Comparison of ENCODE assay signal across 8 mouse cellular contexts in the genomic region with DNA sequence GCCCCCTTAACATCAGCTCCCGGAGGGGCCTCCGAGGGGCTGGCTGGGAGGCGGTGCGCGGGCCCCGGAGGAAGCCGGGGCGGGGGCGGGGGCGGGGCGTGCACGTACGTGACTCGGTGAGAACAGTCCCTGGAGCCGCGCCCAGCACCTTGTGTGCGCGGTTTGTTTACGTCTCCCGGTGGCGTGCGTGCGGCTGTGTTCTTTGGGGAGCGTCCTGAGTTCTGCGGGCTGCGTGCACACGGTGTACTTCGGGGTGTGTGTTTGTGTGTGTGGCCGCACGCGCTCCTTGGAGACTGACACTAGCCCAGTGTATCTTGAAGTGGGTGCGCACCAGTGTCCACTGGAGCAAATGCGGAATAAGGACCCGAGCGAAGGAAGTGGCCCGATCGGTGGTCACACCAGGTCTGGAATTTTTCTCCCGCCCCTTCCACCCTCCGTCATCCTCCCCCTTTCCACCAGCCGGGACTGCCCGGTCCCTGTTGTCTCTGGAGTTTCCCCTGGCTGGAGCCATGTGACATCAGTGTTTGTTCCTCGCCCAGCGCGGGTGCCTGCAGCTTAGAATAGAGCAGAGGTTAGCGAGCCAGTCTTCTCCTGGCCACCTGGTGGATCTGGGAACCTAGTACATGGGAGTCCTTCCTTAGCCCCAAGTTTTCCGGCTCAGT. TPM values are rescaled to one million over a fixed set of nuclear protein-coding genes. Genes with fewer than 3 reads are reported as not detected.
A peak's percentile ranks its signal among the peaks of the same experiment; 100 is the strongest.
DNase-seq lines count a peak whose midpoint lies in the region; ATAC-seq and TF ChIP-seq lines count a peak whose summit lies in the region.

No protein-coding gene starts in this region.

- no peak for TF ChIP-seq EP300 in MEL (IDR thresholded peaks at IDR 0.05; ENCODE audit: low read depth in 1 of 2, low read length in 2 of 2)

- peaks cover 4 to 11% of the 10 kb centered on the region in 2 experiments; a peak in 3 of 4 replicates for H3K4me1 ChIP-seq in MEL (ENCODE audit: control insufficient read depth in 1 of 2, insufficient read depth in 2 of 2, low read length in 2 of 2)
- H3K4me1 ChIP-seq in cortical plate, adult 2 months (ENCODE audit: control insufficient read depth, insufficient read depth, low read length): peaks cover 2% of the 10 kb centered on the region; the same call in 1 of the 2 replicates
- peaks cover 24% of the 10 kb centered on the region for H3K4me1 ChIP-seq in intestine, postnatal 0 days (replicated peaks; ENCODE audit: control insufficient read depth, insufficient read depth, low read length)
- H3K4me1 ChIP-seq in neural tube, embryonic 14.5 days (ENCODE audit: control insufficient read depth, insufficient read depth, low read length): 0 out of 2 replicates have a peak, but pooled peaks cover 5% of the 10 kb centered on the region

- no peak for TF ChIP-seq POLR2A in MEL (IDR thresholded peaks at IDR 0.05; ENCODE audit: control insufficient read depth in 1 of 2, insufficient read depth in 1 of 2, low read depth in 1 of 2, low read length in 2 of 2, poor library complexity in 1 of 2)
- TF ChIP-seq POLR2A in cortical plate, adult 2 months (IDR thresholded peaks at IDR 0.05; ENCODE audit: extremely low read depth, insufficient read depth, low read length): no peak

- DNase-seq in 416B (ENCODE audit: low read depth) (peak; percentile 81), MEL (ENCODE audit: low read depth, low spot score) (peak; percentile 93)
- peak; percentile 87 for DNase-seq in heart, adult 18-20 months
- DNase-seq in lung, adult 18-20 months: peak; percentile 87 to 93
- peak; percentile 48 for DNase-seq in urinary bladder, adult 2 months (ENCODE audit: low spot score)

- H3K4me2 ChIP-seq in intestine, postnatal 0 days (replicated peaks; ENCODE audit: low read depth): peak overlapping the region; percentile 94
- H3K4me2 ChIP-seq in neural tube, embryonic 14.5 days (ENCODE audit: low read depth, low read length): peak overlapping the region; percentile 96

- no peak for TF ChIP-seq RAD21 in MEL (IDR thresholded peaks at IDR 0.05; ENCODE audit: low read depth, low read length)

- WGBS in intestine, postnatal 0 days: under 1% methylated on average over 40 of the region's 46 CpGs
- WGBS in neural tube, embryonic 14.5 days: under 1% methylated on average over 46 of the region's 46 CpGs

- no peak for TF ChIP-seq CTCF in MEL (IDR thresholded peaks at IDR 0.05 in 2 of 3, conservative IDR thresholded peaks at IDR 0.05 in 1 of 3; ENCODE audit: control insufficient read depth in 1 of 3, insufficient read depth in 1 of 3, low read depth in 2 of 3, low read length in 3 of 3, poor library complexity in 1 of 3, severe bottlenecking in 1 of 3)
- no peak for TF ChIP-seq CTCF in cortical plate, adult 2 months (IDR thresholded peaks at IDR 0.05; ENCODE audit: extremely low read depth, insufficient read depth, low read length)
- TF ChIP-seq CTCF in intestine, postnatal 0 days (IDR thresholded peaks at IDR 0.05; ENCODE audit: low read depth): peak; percentile 66

- peak; percentile 81 for ATAC-seq in intestine, postnatal 0 days
- ATAC-seq in neural tube, embryonic 14.5 days (ENCODE audit: low read depth): peak; percentile 57

- no peaks in the 10 kb centered on the region; the same call in 1 of the 2 replicates for H3K79me2 ChIP-seq in MEL (ENCODE audit: control insufficient read depth, insufficient read depth, low read length, poor library complexity)

- no peaks in the 10 kb centered on the region for H3K27me3 ChIP-seq in MEL (ENCODE audit: control insufficient read depth in 1 of 2, insufficient read depth in 2 of 2, low read length in 2 of 2)
- no peaks in the 10 kb centered on the region for H3K27me3 ChIP-seq in intestine, postnatal 0 days (replicated peaks; ENCODE audit: control insufficient read depth, insufficient read depth, low read length)
- H3K27me3 ChIP-seq in neural tube, embryonic 14.5 days (ENCODE audit: control insufficient read depth, insufficient read depth, low read length): no peaks in the 10 kb centered on the region

- no peaks in the 10 kb centered on the region for H3K36me3 ChIP-seq in MEL (ENCODE audit: control insufficient read depth in 1 of 2, insufficient read depth in 2 of 2, low read length in 2 of 2)
- no peaks in the 10 kb centered on the region for H3K36me3 ChIP-seq in intestine, postnatal 0 days (ENCODE audit: control insufficient read depth, insufficient read depth)
- H3K36me3 ChIP-seq in neural tube, embryonic 14.5 days (ENCODE audit: control insufficient read depth, insufficient read depth, low read length): no peaks in the 10 kb centered on the region

- H3K9me3 ChIP-seq in MEL (replicated peaks; ENCODE audit: insufficient read depth, low read length): no peaks in the 10 kb centered on the region
- H3K9me3 ChIP-seq in intestine, postnatal 0 days (ENCODE audit: control insufficient read depth): no peaks in the 10 kb centered on the region
- H3K9me3 ChIP-seq in neural tube, embryonic 14.5 days (ENCODE audit: control insufficient read depth, low read length): no peaks in the 10 kb centered on the region

- peak overlapping the region; percentile 80 for H3K9ac ChIP-seq in MEL (ENCODE audit: control insufficient read depth, low read depth, low read length, poor library complexity, severe bottlenecking)
- H3K9ac ChIP-seq in intestine, postnatal 0 days (ENCODE audit: low read depth, low read length): peak overlapping the region; percentile 92
- peak overlapping the region; percentile 63 for H3K9ac ChIP-seq in neural tube, embryonic 14.5 days (replicated peaks; ENCODE audit: low read depth, low read length)

- H3K4me3 ChIP-seq in MEL (ENCODE audit: control insufficient read depth in 1 of 2, insufficient read depth in 1 of 2, low read depth in 2 of 2, low read length in 2 of 2): peak overlapping the region; percentile 83 to 98
- H3K4me3 ChIP-seq in cortical plate, adult 2 months (ENCODE audit: insufficient read depth, low read length): peak overlapping the region; percentile 53
- peak overlapping the region; percentile 85 for H3K4me3 ChIP-seq in intestine, postnatal 0 days (ENCODE audit: low read depth, low read length)
- H3K4me3 ChIP-seq in neural tube, embryonic 14.5 days (ENCODE audit: low read depth, low read length): peak overlapping the region; percentile 81

- H3K27ac ChIP-seq in MEL (ENCODE audit: control insufficient read depth, low read depth, low read length): peak overlapping the region; percentile 64; the same call in 1 of the 2 replicates
- no peak overlapping the region for H3K27ac ChIP-seq in cortical plate, adult 2 months (ENCODE audit: insufficient read depth, low read length)
- H3K27ac ChIP-seq in intestine, postnatal 0 days (ENCODE audit: low read depth, low read length): peak overlapping the region; percentile 99
- peak overlapping the region; percentile 61 for H3K27ac ChIP-seq in neural tube, embryonic 14.5 days (ENCODE audit: low read depth, low read length)

TF ChIP-seq in MEL, 35 proteins besides CTCF, POLR2A, EP300 and RAD21:
- TF ChIP-seq BHLHE40 (IDR thresholded peaks at IDR 0.05; ENCODE audit: borderline replicate concordance, low read depth, low read length) (peak; percentile 19; the same call in 1 of the 2 replicates), TBP (IDR thresholded peaks at IDR 0.05; ENCODE audit: low read depth, low read length) (no peak), ELF1 (IDR thresholded peaks at IDR 0.05; ENCODE audit: low read depth, low read length) (no peak), MYC (IDR thresholded peaks at IDR 0.05; ENCODE audit: low read depth, low read length) (0 out of 2 replicates have a peak, but pooled peaks have one; percentile 15), HCFC1 (IDR thresholded peaks at IDR 0.05; ENCODE audit: low read depth, low read length) (peak; percentile 42), NRF1 (IDR thresholded peaks at IDR 0.05; ENCODE audit: insufficient read depth, low read depth, low read length, poor library complexity, severe bottlenecking) (0 out of 2 replicates have a peak, but pooled peaks have one; percentile 20), USF1 (IDR thresholded peaks at IDR 0.05; ENCODE audit: low read depth, low read length) (0 out of 2 replicates have a peak, but pooled peaks have one; percentile 14), MXI1 (IDR thresholded peaks at IDR 0.05; ENCODE audit: low read depth, low read length) (peak; percentile 94), SIN3A (IDR thresholded peaks at IDR 0.05; ENCODE audit: low read length) (peak; percentile 91), ETS1 (IDR thresholded peaks at IDR 0.05; ENCODE audit: low read depth, low read length) (peak; percentile 21; the same call in 1 of the 2 replicates)
TF ChIP-seq in MEL: peak in this region for 8.

RNA-seq across cellular contexts. Expression of a gene that starts 1.6 kb away (rescaled TPM):
- total RNA-seq in MEL (2012; rRNA removed): 3.3 TPM in 2 replicates
- 1 to 10 TPM in 1 of 2 experiments, not detected in 1; 5.8 TPM for polyA plus RNA-seq in MEL (2012; ENCODE audit: insufficient read depth in 1 of 2, insufficient read length in 2 of 2, low read depth in 1 of 2, low replicate concordance in 2 of 2, missing spikeins in 1 of 2)
- polyA plus RNA-seq in cortical plate, adult 2 months (2012; rRNA removed): 0.71 and 0.78 TPM in 2 replicates
- 10 to 100 TPM; 12.8 to 17.6 TPM for total RNA-seq in heart, adult 18-20 months (2021)
- 6.6 and 8.8 TPM in 2 replicates for polyA plus RNA-seq in intestine, postnatal 0 days (2015; fragmentation: Nextera tagmentation; extraction: Ambion mirVana)
- polyA plus RNA-seq in neural tube, embryonic 14.5 days (2014; fragmentation: Nextera tagmentation; extraction: Ambion mirVana): 0.64 and 1.0 TPM in 2 replicates
- 11.0 and 13.0 TPM in 2 replicates for polyA plus RNA-seq in urinary bladder, adult 2 months (2012; rRNA removed)

RNA-seq across cellular contexts. Expression of a gene that starts 19.8 kb away (rescaled TPM):
- total RNA-seq in MEL (2012; rRNA removed): 11.8 and 12.0 TPM in 2 replicates
- 10 to 100 TPM in 1 of 2 experiments, not detected in 1; 24.7 TPM for polyA plus RNA-seq in MEL (2012; ENCODE audit: insufficient read depth in 1 of 2, insufficient read length in 2 of 2, low read depth in 1 of 2, low replicate concordance in 2 of 2, missing spikeins in 1 of 2)
- polyA plus RNA-seq in cortical plate, adult 2 months (2012; rRNA removed): 27.4 and 28.9 TPM in 2 replicates
- total RNA-seq in heart, adult 18-20 months (2021): 10 to 100 TPM in 1 of 2 experiments, 1 to 10 TPM in 1; 9.4 to 11.3 TPM
- 17.4 and 22.1 TPM in 2 replicates for polyA plus RNA-seq in intestine, postnatal 0 days (2015; fragmentation: Nextera tagmentation; extraction: Ambion mirVana)
- polyA plus RNA-seq in neural tube, embryonic 14.5 days (2014; fragmentation: Nextera tagmentation; extraction: Ambion mirVana): 24.0 and 25.5 TPM in 2 replicates
- polyA plus RNA-seq in urinary bladder, adult 2 months (2012; rRNA removed): 20.5 and 20.6 TPM in 2 replicates

RNA-seq across cellular contexts. Expression of a gene that starts 55.4 kb away (rescaled TPM):
- total RNA-seq in MEL (2012; rRNA removed): 7.2 and 7.5 TPM in 2 replicates
- polyA plus RNA-seq in MEL (2012; ENCODE audit: insufficient read depth in 1 of 2, insufficient read length in 2 of 2, low read depth in 1 of 2, low replicate concordance in 2 of 2, missing spikeins in 1 of 2): 10 to 100 TPM in 1 of 2 experiments, not detected in 1; 28.4 TPM
- 69.6 and 75.6 TPM in 2 replicates for polyA plus RNA-seq in cortical plate, adult 2 months (2012; rRNA removed)
- 10 to 100 TPM; 34.8 to 36.7 TPM for total RNA-seq in heart, adult 18-20 months (2021)
- polyA plus RNA-seq in intestine, postnatal 0 days (2015; fragmentation: Nextera tagmentation; extraction: Ambion mirVana): 32.7 and 34.1 TPM in 2 replicates
- 31.2 and 37.8 TPM in 2 replicates for polyA plus RNA-seq in neural tube, embryonic 14.5 days (2014; fragmentation: Nextera tagmentation; extraction: Ambion mirVana)
- 51.5 and 68.3 TPM in 2 replicates for polyA plus RNA-seq in urinary bladder, adult 2 months (2012; rRNA removed)
